Mouse (Mus musculus) megakaryocyte-erythroid progenitor cell, adult 5-6 weeks (primary cell): ENCODE data around the gene Ddx47. TPM values are rescaled to one million over a fixed set of nuclear protein-coding genes. Genes with fewer than 3 reads are reported as not detected.

Source experiments
- ATAC-seq: replicated peaks from 2 replicates; pipeline ENCODE4 v1.8.0; 2016; ENCODE audit warnings: mild to moderate bottlenecking, inconsistent platforms; ENCODE audit not compliant: severe bottlenecking, poor library complexity, low FRiP score, low TSS enrichment
- total RNA-seq, 2 experiments: library from RNA; stranded (forward) in 1 of 2; stranded (reverse) in 1 of 2; fragments of 200-1000, 215-1000 nt in 1 of 2; fragments of >200 nt in 1 of 2; fragmentation: Nextera tagmentation in 1 of 2; gene quantifications; 2 replicates each; pipeline ENCODE4 v1.2.3; 2014 to 2017

The Ddx47 gene
- total RNA-seq, 2 experiments from 2014 or later = 108 to 173 TPM

DNA sequence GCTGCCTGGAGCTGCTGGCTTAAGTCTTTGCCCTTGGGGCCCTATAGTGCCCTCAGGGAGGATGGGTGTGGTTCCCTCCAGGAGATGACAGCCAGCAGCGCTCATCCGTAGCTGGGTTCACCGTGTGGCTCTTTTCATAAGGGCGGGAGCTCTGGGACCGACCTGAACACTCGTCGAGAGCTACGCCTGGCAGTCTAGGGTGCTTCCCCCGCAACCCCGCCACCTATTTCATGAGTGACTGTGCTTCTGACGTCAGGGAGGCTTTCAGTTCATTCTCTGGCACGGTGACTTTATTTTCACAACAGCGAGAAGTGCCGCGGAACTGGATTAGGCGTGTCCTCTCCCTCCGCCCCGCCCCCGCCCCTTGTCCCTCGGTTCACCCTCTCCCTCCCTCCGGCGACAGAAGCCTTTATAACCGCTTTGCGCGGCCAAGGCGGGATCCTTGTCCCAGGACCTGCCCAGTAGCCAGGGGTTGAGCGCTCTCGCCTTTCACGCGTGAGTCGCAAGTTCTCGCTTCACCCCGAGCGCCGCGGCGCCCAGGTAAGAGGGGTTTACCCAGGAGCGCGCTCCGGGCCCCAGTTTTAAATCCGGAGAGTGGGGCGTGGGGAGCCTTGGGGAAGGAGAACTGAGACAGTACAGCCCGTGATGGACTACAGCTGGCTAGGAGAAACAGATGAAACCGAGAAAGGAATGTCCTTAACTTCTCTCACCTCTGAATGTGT, 54.0 kb downstream of the Ddx47 start, which contains the start of gene Gprc5a:
Gene Gprc5a (plus strand): TSS at position 416 of the 722 bp plus-strand sequence.
- ATAC-seq = peak; percentile 88

DNA sequence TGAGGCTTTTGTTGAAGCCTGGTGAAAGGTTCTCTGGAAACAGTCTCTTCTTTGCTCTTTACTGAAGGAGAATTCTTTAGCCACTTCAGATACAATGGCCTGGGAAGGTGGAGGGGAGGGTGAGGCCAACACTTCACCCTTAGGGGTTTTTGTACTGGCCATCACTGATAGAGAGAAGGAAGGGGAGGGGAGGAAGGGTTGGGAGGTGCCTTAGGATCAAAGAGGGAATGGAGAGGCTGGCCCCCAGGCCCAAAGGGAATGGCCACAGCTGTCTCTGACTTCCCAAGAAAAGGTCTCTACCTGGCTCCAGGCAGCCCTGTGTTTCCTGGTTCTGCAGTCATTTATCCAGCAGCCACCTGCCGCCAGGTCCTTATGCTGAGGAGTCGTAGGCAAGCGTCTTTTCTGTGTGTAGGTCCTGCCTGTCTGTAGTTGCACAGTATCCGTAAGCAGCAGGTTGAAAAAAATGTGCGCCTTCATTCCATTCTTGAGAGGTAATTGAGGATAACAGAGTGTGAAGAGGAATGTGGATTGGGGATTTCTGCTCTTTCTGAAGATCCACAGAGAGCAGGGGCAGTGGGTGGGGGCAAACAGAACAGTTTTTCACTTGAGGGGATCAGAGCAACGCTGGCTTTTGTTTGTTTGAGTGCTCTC, 55.5 kb downstream of the Ddx47 start:
- no peak for ATAC-seq

DNA sequence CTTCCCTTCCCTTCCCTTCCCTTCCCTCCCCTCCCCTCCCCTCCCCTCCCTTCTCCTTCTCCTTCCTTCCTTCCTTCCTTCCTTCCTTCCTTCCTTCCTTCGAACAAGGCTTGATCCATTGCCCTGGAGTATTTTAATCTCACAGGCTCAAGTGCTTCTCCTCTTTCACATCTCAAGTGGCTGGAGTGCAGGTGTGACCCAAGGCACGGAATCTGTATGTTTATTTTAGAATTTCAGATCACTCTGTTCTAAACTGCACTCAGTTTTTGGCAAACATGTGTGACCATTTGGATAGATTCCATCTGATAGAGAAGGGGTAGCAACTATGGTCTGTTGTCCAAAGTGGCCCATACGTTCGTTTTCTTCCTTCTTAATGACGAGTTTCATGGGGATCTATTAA, 56.8 kb downstream of the Ddx47 start:
- ATAC-seq = no peak

DNA sequence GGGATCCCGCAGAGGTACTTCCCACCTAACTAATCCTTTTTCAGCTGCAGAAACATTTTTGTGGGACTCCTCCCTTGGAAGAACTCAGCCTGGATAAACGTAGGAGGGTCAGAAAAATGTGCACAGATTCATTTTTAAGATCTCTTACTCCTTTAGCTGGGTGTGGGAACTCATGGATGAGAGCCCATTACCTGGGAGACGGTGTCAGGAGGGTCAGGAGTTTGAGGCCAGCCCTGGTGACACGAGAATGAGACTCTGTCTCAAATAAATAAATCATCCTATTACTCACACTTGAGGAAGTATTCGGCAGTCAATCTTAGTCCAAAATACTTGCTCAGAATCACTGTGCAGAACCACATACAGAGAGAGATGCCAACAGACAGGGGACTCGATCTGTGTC, 58.4 kb downstream of the Ddx47 start:
- no peak for ATAC-seq

DNA sequence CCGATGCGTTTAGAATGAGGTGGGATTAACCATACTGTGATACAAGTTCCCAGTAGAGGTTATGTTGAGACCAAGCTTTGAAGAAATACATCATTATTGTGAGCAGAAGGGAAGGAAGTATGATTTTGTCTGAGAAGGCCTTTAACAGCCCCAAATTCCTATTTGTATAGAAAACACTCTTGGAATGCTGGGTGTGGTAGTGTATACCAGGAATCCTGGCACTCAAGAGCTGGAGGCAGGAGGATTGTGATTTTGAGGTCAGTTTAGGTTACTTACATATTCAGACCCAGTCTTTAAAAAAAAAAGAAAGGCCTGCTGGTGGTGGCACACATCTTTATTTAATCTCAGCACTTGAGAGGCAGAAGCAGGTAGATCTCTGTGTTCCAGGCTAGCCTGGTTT, 58.9 kb downstream of the Ddx47 start:
- ATAC-seq = no peak

Other genes with a start within 250 kb of the Ddx47 start
- 7.1 and 10.0 TPM in 2 replicates for gene Dusp16, start 219.0 kb upstream of the Ddx47 start, total RNA-seq (2014; fragmentation: Nextera tagmentation)
- gene Dusp16, start 219.0 kb upstream of the Ddx47 start, total RNA-seq (2017) = 3.9 and 10.9 TPM in 2 replicates
- gene Crebl2, start 181.5 kb upstream of the Ddx47 start, total RNA-seq (2014; fragmentation: Nextera tagmentation) = 6.2 and 11.7 TPM in 2 replicates
- 10.4 and 12.9 TPM in 2 replicates for gene Crebl2, start 181.5 kb upstream of the Ddx47 start, total RNA-seq (2017)
- gene Gpr19, start 113.0 kb upstream of the Ddx47 start, total RNA-seq (2014; fragmentation: Nextera tagmentation) = 6.5 and 6.9 TPM in 2 replicates
- 4.5 and 7.0 TPM in 2 replicates for gene Gpr19, start 113.0 kb upstream of the Ddx47 start, total RNA-seq (2017)
- 17.2 and 22.1 TPM in 2 replicates for gene Cdkn1b, start 91.2 kb upstream of the Ddx47 start, total RNA-seq (2014; fragmentation: Nextera tagmentation)
- 34.9 and 49.3 TPM in 2 replicates for gene Cdkn1b, start 91.2 kb upstream of the Ddx47 start, total RNA-seq (2017)
- gene Apold1, start 29.9 kb upstream of the Ddx47 start, total RNA-seq (2014; fragmentation: Nextera tagmentation) = 0.90 and 1.5 TPM in 2 replicates
- gene Apold1, start 29.9 kb upstream of the Ddx47 start, total RNA-seq (2017) = 0.66 and 0.80 TPM in 2 replicates
- not detected in 2 replicates for gene Gprc5a, start 54.0 kb downstream of the Ddx47 start, total RNA-seq (2014; fragmentation: Nextera tagmentation)
- gene Gprc5a, start 54.0 kb downstream of the Ddx47 start, total RNA-seq (2017) = 1.1 TPM in 1 of 2 replicates, not detected in the other
- not detected in 2 replicates for gene Gprc5d, start 106.7 kb downstream of the Ddx47 start, total RNA-seq (2014; fragmentation: Nextera tagmentation)
- not detected in 2 replicates for gene Gprc5d, start 106.7 kb downstream of the Ddx47 start, total RNA-seq (2017)
- 57.4 and 66.3 TPM in 2 replicates for gene Fam234b, start 186.4 kb downstream of the Ddx47 start, total RNA-seq (2014; fragmentation: Nextera tagmentation)
- gene Fam234b, start 186.4 kb downstream of the Ddx47 start, total RNA-seq (2017) = 32.6 and 51.1 TPM in 2 replicates
- gene Hebp1, start 186.4 kb downstream of the Ddx47 start, total RNA-seq (2014; fragmentation: Nextera tagmentation) = 109 and 112 TPM in 2 replicates
- 109 and 149 TPM in 2 replicates for gene Hebp1, start 186.4 kb downstream of the Ddx47 start, total RNA-seq (2017)
- gene Gsg1, start 242.7 kb downstream of the Ddx47 start, total RNA-seq (2014; fragmentation: Nextera tagmentation) = not detected in 2 replicates
- gene Gsg1, start 242.7 kb downstream of the Ddx47 start, total RNA-seq (2017) = not detected in 2 replicates